Mouse (Mus musculus): ENCODE data around the gene Casz1.

Casz1 gene

DNA sequence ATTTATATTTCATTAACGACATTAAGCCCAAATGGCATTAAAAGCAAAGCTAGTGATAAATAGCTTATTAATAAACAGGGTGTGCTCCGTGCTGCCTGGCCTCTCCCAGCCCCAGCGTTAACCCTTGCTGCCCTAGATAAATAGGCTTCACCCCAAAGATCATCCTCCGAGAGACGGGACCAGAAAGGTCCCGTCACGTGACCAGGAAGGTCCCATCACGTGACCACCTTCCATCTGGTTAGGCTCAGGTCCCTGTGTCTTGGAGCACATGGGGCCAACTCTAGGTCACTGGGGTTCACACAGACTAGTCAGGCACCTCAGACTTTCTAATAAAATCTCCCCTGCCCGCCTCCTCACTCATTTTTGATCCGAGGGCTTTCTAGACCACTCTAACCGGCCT, 42.5 kb downstream of the Casz1 start:
- no peaks in the 10 kb centered on the region for H3K36me3 ChIP-seq (ENCODE audit: control insufficient read depth, insufficient read depth, low read length, poor library complexity, severe bottlenecking)
- H3K27me3 ChIP-seq (ENCODE audit: control insufficient read depth, insufficient read depth, low read length, poor library complexity, severe bottlenecking) = no peaks in the 10 kb centered on the region
- no peak for DNase-seq (ENCODE audit: low read depth, low spot score)

GRCm38 (mm10) chr4:148847636-148848035, 43.4 kb downstream of the Casz1 start:
- H3K36me3 ChIP-seq (ENCODE audit: control insufficient read depth, insufficient read depth, low read length, poor library complexity, severe bottlenecking) = no peaks in the 10 kb centered on the region
- no peak for DNase-seq (ENCODE audit: low read depth, low spot score)
- no peaks in the 10 kb centered on the region for H3K27me3 ChIP-seq (ENCODE audit: control insufficient read depth, insufficient read depth, low read length, poor library complexity, severe bottlenecking)

GRCm38 (mm10) chr4:148849437-148849836, 45.2 kb downstream of the Casz1 start:
- DNase-seq (ENCODE audit: low read depth, low spot score) = no peak
- no peaks in the 10 kb centered on the region for H3K27me3 ChIP-seq (ENCODE audit: control insufficient read depth, insufficient read depth, low read length, poor library complexity, severe bottlenecking)
- H3K36me3 ChIP-seq (ENCODE audit: control insufficient read depth, insufficient read depth, low read length, poor library complexity, severe bottlenecking) = no peaks in the 10 kb centered on the region

GRCm38 (mm10) chr4:148853057-148853456, 48.8 kb downstream of the Casz1 start:
- no peaks in the 10 kb centered on the region for H3K36me3 ChIP-seq (ENCODE audit: control insufficient read depth, insufficient read depth, low read length, poor library complexity, severe bottlenecking)
- no peaks in the 10 kb centered on the region for H3K27me3 ChIP-seq (ENCODE audit: control insufficient read depth, insufficient read depth, low read length, poor library complexity, severe bottlenecking)
- DNase-seq (ENCODE audit: low read depth, low spot score) = no peak

DNA sequence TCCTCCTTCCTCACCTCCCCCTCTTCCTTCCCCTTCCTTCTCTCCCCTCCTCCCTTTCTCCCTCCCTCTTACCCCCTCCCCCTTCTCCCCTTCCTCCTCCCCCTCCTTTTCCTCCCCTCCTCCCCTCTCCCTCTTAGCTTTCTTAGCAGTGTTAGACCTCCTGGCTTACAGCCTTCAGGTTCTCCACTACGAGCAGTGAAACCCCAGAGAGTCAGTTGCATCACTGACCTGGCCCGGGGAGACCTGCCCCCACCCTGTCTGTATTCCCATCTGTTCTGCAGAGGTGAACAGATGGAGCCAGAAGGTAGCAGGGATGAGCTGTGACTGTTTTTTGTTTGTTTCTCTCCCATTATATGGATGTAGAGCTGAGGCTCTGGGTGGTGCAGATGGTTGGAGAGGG, 49.9 kb downstream of the Casz1 start:
- DNase-seq (ENCODE audit: low read depth, low spot score) = no peak
- H3K27me3 ChIP-seq (ENCODE audit: control insufficient read depth, insufficient read depth, low read length, poor library complexity, severe bottlenecking) = no peaks in the 10 kb centered on the region
- H3K36me3 ChIP-seq (ENCODE audit: control insufficient read depth, insufficient read depth, low read length, poor library complexity, severe bottlenecking) = no peaks in the 10 kb centered on the region

DNA sequence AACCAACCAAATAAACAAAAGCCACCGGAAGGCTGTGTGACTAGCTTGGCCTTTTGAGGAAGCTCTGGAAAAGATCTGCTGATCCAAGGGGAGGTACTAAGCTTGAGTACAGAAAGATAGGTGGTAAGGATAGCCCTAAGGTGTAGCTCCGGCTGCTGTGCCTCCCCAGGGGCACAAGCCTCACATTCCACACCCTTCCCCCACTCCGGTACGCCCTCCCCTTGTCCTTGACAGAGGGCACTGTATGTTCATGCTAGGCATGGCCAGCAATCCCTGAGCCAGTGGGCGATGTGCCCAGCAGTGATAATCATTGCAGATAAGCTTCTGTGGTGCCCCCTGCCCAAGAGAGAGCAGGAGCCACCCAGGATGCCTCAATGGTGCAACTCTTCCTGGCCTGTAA, 51.3 kb downstream of the Casz1 start:
- Histone ChIP-seq H3K27me3 (ENCODE audit: control insufficient read depth, insufficient read depth, low read length, poor library complexity, severe bottlenecking) (no peaks in the 10 kb centered on the region), H3K36me3 (ENCODE audit: control insufficient read depth, insufficient read depth, low read length, poor library complexity, severe bottlenecking) (no peaks in the 10 kb centered on the region)
- DNase-seq (ENCODE audit: low read depth, low spot score) = no peak

GRCm38 (mm10) chr4:148856216-148856615, 52.0 kb downstream of the Casz1 start:
- no peak for DNase-seq (ENCODE audit: low read depth, low spot score)
- no peaks in the 10 kb centered on the region for H3K27me3 ChIP-seq (ENCODE audit: control insufficient read depth, insufficient read depth, low read length, poor library complexity, severe bottlenecking)
- H3K36me3 ChIP-seq (ENCODE audit: control insufficient read depth, insufficient read depth, low read length, poor library complexity, severe bottlenecking) = no peaks in the 10 kb centered on the region

DNA sequence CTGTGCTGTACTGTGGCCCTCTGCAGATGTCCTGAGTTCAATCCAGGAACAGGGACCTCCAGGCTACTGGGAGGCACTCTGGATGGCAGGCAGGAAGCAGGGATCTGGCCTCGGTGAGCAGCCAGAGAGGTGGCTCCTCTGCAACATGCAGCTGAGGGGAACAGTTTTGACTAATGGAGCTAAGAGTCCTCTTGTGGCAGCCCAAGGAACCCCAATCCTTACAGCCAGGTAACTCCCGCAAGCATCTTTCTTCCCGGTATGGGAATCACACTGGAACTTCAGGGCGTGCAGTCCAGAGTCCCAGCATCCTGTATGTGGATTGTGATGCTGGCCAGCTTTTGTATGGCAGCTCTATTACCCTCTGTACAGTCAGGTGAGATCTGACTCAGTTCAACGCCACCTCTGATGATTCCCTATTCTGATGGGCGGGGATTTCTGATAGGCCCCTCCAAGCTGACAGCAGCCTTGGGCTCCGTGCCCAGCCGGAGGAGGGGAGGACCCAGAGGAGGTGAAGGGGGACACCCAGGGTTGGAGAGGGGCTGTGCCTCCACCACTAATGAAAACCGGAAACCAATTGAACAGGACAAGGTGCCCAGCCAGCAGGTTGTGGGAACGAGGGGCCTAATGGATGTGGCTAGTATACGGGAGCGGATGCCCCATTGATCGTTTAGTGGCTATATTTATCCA, 53.3 kb downstream of the Casz1 start:
- no peaks in the 10 kb centered on the region for H3K27me3 ChIP-seq (ENCODE audit: control insufficient read depth, insufficient read depth, low read length, poor library complexity, severe bottlenecking)
- H3K36me3 ChIP-seq (ENCODE audit: control insufficient read depth, insufficient read depth, low read length, poor library complexity, severe bottlenecking) = no peaks in the 10 kb centered on the region
- DNase-seq (ENCODE audit: low read depth, low spot score) = no peak

- H3K27me3 ChIP-seq (ENCODE audit: control insufficient read depth, insufficient read depth, low read length, poor library complexity, severe bottlenecking) = no peaks in the 10 kb centered on the region
- H3K36me3 ChIP-seq (ENCODE audit: control insufficient read depth, insufficient read depth, low read length, poor library complexity, severe bottlenecking) = no peaks in the 10 kb centered on the region
- no peak for DNase-seq (ENCODE audit: low read depth, low spot score)
Observed at GRCm38 (mm10) chr4:148858194-148858593, 54.0 kb downstream of the Casz1 start.

DNA sequence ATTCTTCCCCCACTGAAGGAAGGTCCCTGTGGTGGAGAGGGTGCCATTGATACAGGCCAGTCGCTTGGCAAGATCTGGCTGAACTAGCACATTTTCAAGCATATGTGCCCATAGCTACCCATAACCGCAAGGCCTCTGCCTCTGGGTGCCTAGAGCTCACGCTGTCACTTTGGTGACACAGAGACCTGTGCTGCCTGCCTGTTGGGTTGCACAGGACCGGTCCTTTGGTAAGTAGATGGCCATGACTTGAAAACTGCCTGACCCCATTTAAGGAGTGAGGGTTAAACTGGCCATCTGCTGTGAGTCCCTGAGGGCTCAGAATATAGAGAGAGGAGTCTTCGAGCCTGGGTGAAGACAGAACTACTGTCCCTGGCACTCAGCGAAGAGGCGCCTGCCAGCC, 55.2 kb downstream of the Casz1 start:
- no peak for DNase-seq (ENCODE audit: low read depth, low spot score)
- Histone ChIP-seq H3K36me3 (ENCODE audit: control insufficient read depth, insufficient read depth, low read length, poor library complexity, severe bottlenecking) (no peaks in the 10 kb centered on the region), H3K27me3 (ENCODE audit: control insufficient read depth, insufficient read depth, low read length, poor library complexity, severe bottlenecking) (no peaks in the 10 kb centered on the region)

- no peak for DNase-seq (ENCODE audit: low read depth, low spot score)
Observed at GRCm38 (mm10) chr4:148859906-148860491, 55.8 kb downstream of the Casz1 start.

DNA sequence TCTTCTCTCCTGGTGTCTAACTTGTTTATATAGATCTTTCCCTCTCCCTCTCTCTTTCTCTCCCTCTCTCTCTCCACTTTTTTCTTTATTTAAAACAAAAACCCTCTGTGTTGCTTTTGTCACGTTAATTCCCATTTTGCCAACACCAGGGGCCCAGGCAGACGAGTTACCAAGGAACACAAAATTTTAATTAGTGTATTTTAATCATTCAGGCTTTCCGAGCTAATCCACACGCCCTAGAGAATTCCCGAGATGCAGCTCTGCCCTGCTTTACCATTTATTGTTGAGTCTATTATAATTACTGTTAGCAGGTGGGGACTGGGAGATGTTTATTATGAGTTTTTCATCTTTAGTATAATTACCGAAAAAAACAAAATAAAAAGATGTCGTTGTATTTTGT, 56.4 kb downstream of the Casz1 start:
- Histone ChIP-seq H3K27me3 (ENCODE audit: control insufficient read depth, insufficient read depth, low read length, poor library complexity, severe bottlenecking) (no peaks in the 10 kb centered on the region), H3K36me3 (ENCODE audit: control insufficient read depth, insufficient read depth, low read length, poor library complexity, severe bottlenecking) (no peaks in the 10 kb centered on the region)
- DNase-seq (ENCODE audit: low read depth, low spot score) = no peak

More at GRCm38 (mm10) chr4:148859906-148860491, 55.8 kb downstream of the Casz1 start:
- H3K27me3 ChIP-seq (ENCODE audit: control insufficient read depth, insufficient read depth, low read length, poor library complexity, severe bottlenecking) = no peaks in the 10 kb centered on the region
- no peaks in the 10 kb centered on the region for H3K36me3 ChIP-seq (ENCODE audit: control insufficient read depth, insufficient read depth, low read length, poor library complexity, severe bottlenecking)

DNA sequence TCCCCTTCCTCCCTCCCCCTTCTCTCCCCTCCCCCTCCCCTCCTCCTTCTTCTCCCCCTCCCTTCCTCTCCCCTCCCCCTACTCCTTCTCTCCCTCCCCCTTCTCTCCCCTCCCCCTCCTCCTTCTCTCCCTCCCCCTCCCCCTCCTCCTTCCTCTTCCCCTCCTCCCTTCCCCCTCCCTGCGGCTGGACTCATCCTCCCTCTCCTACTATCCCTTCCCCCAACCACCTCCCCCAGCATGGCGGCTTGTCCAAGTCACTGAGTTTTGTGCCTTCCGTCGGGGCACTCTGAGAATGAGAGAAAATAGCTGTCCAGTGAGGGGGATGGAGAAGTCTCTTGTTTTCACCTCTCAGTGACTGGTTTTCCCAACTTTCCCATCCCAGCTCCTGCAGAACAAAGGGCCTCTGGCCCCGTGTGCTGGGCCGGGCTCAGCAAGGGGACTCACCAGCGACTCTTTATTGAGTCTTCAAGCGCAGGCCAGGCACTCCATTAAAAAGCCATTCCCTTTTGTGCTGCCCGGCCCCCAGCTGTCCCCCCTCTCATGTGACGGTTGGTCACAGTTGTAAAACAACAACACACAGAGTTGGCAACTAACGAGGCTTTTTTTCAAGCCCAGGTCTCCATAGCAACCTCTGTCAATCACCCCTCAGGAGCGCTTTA, 62.7 kb downstream of the Casz1 start:
- Histone ChIP-seq H3K36me3 (ENCODE audit: control insufficient read depth, insufficient read depth, low read length, poor library complexity, severe bottlenecking) (no peaks in the 10 kb centered on the region), H3K27me3 (ENCODE audit: control insufficient read depth, insufficient read depth, low read length, poor library complexity, severe bottlenecking) (no peaks in the 10 kb centered on the region; the same call in 1 of the 2 replicates)
- DNase-seq (ENCODE audit: low read depth, low spot score) = no peak

DNA sequence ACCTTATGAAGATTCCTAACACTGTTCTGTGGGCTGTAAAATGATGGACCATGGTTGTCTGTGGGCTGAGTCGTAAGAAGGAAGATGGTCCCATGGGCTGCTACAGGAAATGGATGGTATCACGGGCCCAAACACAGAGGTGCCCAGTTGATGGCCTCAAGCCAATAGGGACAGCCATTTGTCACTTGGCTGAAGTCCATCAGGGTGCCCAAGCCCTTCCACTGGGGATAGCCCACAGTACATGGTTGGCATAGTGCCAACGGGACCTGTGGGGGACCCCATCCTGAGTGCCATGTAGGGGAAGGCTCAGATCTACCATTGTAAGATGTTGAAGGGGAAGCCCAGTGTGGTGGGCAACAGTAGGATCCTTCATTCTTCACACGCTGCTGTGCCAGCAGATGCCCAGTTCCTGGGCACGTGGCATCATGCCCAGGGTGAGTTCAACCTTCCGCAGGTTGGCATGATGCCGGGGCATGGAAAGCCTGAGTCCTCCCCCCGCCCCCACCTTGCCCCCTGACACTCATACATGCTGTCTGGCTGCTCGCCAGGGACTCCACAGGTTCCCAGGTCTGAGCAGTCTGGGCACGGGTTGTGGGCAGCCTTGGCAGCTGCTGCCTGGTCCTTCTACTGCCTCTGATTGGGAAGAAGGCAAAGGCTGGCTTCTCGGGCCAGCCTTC, 63.6 kb downstream of the Casz1 start:
- Histone ChIP-seq H3K36me3 (ENCODE audit: control insufficient read depth, insufficient read depth, low read length, poor library complexity, severe bottlenecking) (no peaks in the 10 kb centered on the region), H3K27me3 (ENCODE audit: control insufficient read depth, insufficient read depth, low read length, poor library complexity, severe bottlenecking) (no peaks in the 10 kb centered on the region; the same call in 1 of the 2 replicates)
- no peak for DNase-seq (ENCODE audit: low read depth, low spot score)

DNA sequence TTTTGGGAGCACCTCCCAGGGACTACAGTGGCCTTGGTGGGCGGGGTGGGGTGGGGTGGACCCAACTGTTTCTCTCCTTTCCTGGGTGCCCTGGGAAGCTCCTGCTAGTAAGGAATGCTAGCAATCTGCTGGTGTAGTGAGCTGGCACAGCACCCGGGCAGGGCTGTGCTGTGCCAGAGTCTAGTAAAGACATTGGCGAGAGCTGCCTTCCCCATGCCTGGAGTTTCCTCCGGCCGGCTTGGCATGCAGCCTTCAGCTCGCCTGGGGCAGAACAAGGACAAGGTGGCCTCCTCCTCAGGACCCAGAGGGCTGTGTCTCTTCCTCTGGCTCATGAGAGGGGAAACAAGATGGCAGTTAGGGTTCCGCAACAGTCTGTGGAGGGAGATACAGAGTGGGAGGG, 65.3 kb downstream of the Casz1 start:
- Histone ChIP-seq H3K36me3 (ENCODE audit: control insufficient read depth, insufficient read depth, low read length, poor library complexity, severe bottlenecking) (no peaks in the 10 kb centered on the region), H3K27me3 (ENCODE audit: control insufficient read depth, insufficient read depth, low read length, poor library complexity, severe bottlenecking) (no peaks in the 10 kb centered on the region; the same call in 1 of the 2 replicates)
- no peak for DNase-seq (ENCODE audit: low read depth, low spot score)
